Mouse (Mus musculus) liver, postnatal 0 days (tissue): ENCODE measurements at regions not wholly inside any gene's neighbourhood (a gene's known extent, or its start where the extent isn't known, plus 50 kb on each side); places are given as distances from the start of the nearest gene placed in this dataset.

Experiments
- ATAC-seq: fragments of 200-750 bp; cut with Nextera tagmentation; 2 replicates; pipeline ENCODE4 v1.8.0; 2017; ENCODE audit warnings: mild to moderate bottlenecking, moderate library complexity
- DNase-seq: peaks from one replicate; pipeline ENCODE4 v3.0.0-alpha.2; 2016
- H3K27ac ChIP-seq: fragments of 300-500 bp; sonication (generic); 2 replicates; pipeline ENCODE4 v1.5.1; 2014; ENCODE audit warnings: antibody characterized with exemption, moderate library complexity, mild to moderate bottlenecking, low read depth
- H3K27me3 ChIP-seq: fragments of 300-500 bp; sonication (generic); 2 replicates; pipeline ENCODE4 v1.6.1; 2014; ENCODE audit warnings: low read length, control low read depth, mixed read lengths; ENCODE audit not compliant: insufficient read depth
- H3K36me3 ChIP-seq: fragments of 300-500 bp; sonication (generic); replicated peaks from 2 replicates; pipeline ENCODE4 v1.6.1; 2014; ENCODE audit warnings: mild to moderate bottlenecking, control low read depth, low read length, moderate library complexity, mixed read lengths; ENCODE audit not compliant: insufficient read depth
- H3K4me1 ChIP-seq: fragments of 300-500 bp; sonication (generic); 2 replicates; pipeline ENCODE4 v1.6.1; 2014; ENCODE audit warnings: antibody characterized with exemption, mild to moderate bottlenecking, control low read depth; ENCODE audit not compliant: insufficient read depth
- H3K4me2 ChIP-seq: fragments of 300-500 bp; sonication (generic); 2 replicates; pipeline ENCODE4 v1.6.1; 2014; ENCODE audit warnings: low read depth, mild to moderate bottlenecking, low read length, moderate library complexity, mixed read lengths
- H3K4me3 ChIP-seq: fragments of 300-500 bp; sonication (generic); 2 replicates; pipeline ENCODE4 v1.5.1; 2014; ENCODE audit warnings: low read depth, low read length
- H3K9ac ChIP-seq: fragments of 300-500 bp; sonication (generic); replicated peaks from 2 replicates; pipeline ENCODE4 v1.6.1; 2014; ENCODE audit warnings: mild to moderate bottlenecking, moderate library complexity
- H3K9me3 ChIP-seq: fragments of 300-500 bp; sonication (generic); 2 replicates; pipeline ENCODE4 v1.6.1; 2016; ENCODE audit warnings: mild to moderate bottlenecking, control low read depth, low read length, mixed read lengths
- CTCF ChIP-seq: sonication (generic); IDR thresholded peaks from 2 replicates; pipeline ENCODE4 v1.5.1; 2016; ENCODE audit warnings: antibody characterized with exemption, low read depth
- EP300 ChIP-seq: IDR thresholded peaks from 2 replicates; pipeline ENCODE4 v1.6.1; 2016; ENCODE audit warnings: antibody characterized with exemption, low read depth, mild to moderate bottlenecking
- WGBS: fragments of 180-500 bp; shearing (Covaris S2); extraction: QIAGEN DNeasy Blood & Tissue Kit; methylation state at CpG from one replicate; pipeline ENCODE4 v1.1.7; 2014; ENCODE audit not compliant: insufficient replicate concordance; 5-methylcytosine and 5-hydroxymethylcytosine counted together

DNA sequence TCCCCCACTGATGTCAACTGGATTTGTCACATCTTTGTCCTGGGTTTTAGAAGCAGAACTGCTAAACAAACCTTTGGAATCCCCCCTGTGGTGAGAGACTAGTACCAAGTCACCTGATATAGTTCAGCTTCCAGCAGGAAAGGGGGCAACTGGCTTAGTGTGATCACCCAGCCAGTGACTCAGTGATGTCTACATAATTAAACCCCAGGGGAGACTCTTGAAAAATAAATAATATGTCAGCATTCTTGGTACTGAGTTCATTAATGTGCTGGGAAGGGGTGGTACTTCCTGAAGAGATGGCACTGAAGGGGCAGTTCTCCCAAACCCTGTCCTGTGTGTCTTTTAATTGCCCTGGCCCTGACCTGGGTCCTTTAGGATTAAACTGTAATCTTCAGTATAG, 166.5 kb upstream of the Camk1g start:
- Histone ChIP-seq H3K27me3 (no peaks in the 10 kb centered on the region), H3K9ac (no peak overlapping the region), H3K4me1 (no peaks in the 10 kb centered on the region), H3K27ac (no peak overlapping the region), H3K4me3 (no peak overlapping the region), H3K36me3 (no peaks in the 10 kb centered on the region), H3K9me3 (no peaks in the 10 kb centered on the region), H3K4me2 (no peak overlapping the region)
- TF ChIP-seq EP300 (no peak), CTCF (no peak)
- ATAC-seq (no peak), DNase-seq (no peak)

DNA sequence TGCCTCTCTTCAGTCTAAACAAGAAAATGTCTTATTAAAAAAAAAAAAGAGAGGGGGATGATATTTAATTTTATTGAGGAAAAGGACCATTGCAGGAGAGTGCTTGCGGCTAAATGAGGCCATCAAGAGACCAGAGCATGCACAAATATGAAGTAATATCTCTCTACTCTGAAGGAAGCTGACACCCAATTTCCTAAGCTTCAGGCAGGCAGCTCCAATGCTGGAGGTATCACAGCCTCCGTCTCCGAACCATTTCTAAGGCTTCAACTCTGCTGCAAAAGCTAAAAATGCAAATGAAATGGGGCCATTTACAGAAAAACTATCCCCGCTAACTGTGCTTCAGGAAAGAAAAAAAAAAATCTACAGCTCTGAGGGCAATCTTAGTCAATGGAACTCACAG, 164.4 kb upstream of the Camk1g start:
- no peak for TF ChIP-seq EP300
- TF ChIP-seq CTCF: no peak
- ATAC-seq: no peak
- no peaks in the 10 kb centered on the region for H3K27me3 ChIP-seq
- no peaks in the 10 kb centered on the region for H3K36me3 ChIP-seq
- no peak overlapping the region for H3K9ac ChIP-seq
- H3K4me2 ChIP-seq: no peak overlapping the region
- no peak for DNase-seq
- H3K9me3 ChIP-seq: no peaks in the 10 kb centered on the region
- WGBS: 81% methylated on average over 4 of the region's 4 CpGs
- no peaks in the 10 kb centered on the region for H3K4me1 ChIP-seq
- H3K27ac ChIP-seq: no peak overlapping the region
- H3K4me3 ChIP-seq: no peak overlapping the region

DNA sequence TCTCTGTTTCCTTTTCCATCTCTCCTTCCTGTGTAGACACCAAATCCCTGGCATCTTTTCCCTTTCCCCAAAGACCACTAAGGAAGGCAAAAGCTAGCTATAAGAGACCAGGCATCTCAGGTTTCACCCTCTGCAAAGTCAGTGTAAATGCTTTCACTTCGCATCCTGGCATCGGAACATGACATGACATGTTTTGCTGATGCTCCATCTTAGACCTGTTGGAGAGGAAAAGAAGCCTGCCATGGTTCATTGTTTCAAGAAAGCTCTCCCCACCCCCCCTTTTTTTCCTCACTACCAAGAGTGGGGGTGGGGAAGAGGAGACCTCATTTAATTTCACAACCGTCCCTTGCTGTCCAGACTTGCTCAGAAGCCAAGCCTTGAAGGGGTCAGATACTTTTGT, 156.4 kb upstream of the Camk1g start:
- no peaks in the 10 kb centered on the region for H3K4me1 ChIP-seq
- no peak overlapping the region for H3K4me3 ChIP-seq
- no peak overlapping the region for H3K27ac ChIP-seq
- WGBS: 71% methylated on average over 3 of the region's 3 CpGs
- no peak overlapping the region for H3K9ac ChIP-seq
- ATAC-seq: no peak
- H3K4me2 ChIP-seq: no peak overlapping the region
- no peaks in the 10 kb centered on the region for H3K9me3 ChIP-seq
- TF ChIP-seq EP300: no peak
- TF ChIP-seq CTCF: no peak
- no peaks in the 10 kb centered on the region for H3K36me3 ChIP-seq
- H3K27me3 ChIP-seq: no peaks in the 10 kb centered on the region
- no peak for DNase-seq

DNA sequence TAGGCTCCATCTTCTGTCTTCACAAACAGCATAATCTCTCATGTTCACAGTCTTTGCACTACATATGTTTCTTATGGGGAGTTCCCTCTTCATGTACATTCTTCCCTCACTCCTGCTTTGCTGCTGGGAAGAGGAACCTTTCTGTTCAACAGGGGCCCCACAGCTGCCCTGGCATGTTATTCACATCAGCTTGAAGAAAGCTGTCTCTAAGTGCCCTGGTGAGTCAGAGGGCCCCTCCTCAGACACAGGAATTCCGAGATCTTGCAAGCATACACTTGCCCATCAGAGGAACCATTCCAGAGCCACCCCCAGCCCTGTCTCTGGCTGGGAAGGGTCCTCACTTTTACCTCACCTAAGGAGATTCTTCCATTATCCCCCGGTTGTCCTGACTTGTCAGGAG, 151.9 kb upstream of the Camk1g start:
- ATAC-seq: no peak
- Histone ChIP-seq H3K4me2 (no peak overlapping the region), H3K27me3 (no peaks in the 10 kb centered on the region), H3K36me3 (no peaks in the 10 kb centered on the region), H3K9me3 (no peaks in the 10 kb centered on the region), H3K4me1 (no peaks in the 10 kb centered on the region), H3K9ac (no peak overlapping the region), H3K4me3 (no peak overlapping the region), H3K27ac (no peak overlapping the region)
- no peak for DNase-seq
- 56% methylated on average over 2 of the region's 2 CpGs for WGBS
- TF ChIP-seq EP300 (no peak), CTCF (no peak)

DNA sequence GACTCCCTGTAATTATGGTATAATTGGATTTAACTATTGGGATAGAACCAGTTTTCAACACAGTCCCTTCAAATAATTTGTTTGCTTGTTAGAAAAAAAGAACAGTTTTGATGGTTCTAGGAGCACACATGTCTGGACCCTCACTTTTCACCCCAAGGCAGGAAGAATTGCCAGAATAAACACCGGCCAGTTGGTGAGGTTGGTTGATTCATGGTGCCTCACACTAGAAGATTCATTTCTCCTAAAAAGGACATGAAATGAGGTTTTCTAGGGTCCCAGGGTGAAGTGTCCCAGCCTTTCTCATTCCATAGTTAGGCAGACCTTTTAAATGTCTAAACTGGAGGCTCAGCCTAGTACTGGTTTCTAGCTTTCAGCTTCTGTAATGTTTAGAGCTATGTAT, 148.7 kb upstream of the Camk1g start:
- ATAC-seq: no peak
- no peaks in the 10 kb centered on the region for H3K9me3 ChIP-seq
- no peak overlapping the region for H3K9ac ChIP-seq
- 79% methylated on average over 1 of the region's 1 CpGs for WGBS
- no peak for DNase-seq
- no peaks in the 10 kb centered on the region for H3K36me3 ChIP-seq
- no peak overlapping the region for H3K27ac ChIP-seq
- H3K4me3 ChIP-seq: no peak overlapping the region
- TF ChIP-seq EP300: no peak
- no peak for TF ChIP-seq CTCF
- no peak overlapping the region for H3K4me2 ChIP-seq
- H3K27me3 ChIP-seq: no peaks in the 10 kb centered on the region
- no peaks in the 10 kb centered on the region for H3K4me1 ChIP-seq

DNA sequence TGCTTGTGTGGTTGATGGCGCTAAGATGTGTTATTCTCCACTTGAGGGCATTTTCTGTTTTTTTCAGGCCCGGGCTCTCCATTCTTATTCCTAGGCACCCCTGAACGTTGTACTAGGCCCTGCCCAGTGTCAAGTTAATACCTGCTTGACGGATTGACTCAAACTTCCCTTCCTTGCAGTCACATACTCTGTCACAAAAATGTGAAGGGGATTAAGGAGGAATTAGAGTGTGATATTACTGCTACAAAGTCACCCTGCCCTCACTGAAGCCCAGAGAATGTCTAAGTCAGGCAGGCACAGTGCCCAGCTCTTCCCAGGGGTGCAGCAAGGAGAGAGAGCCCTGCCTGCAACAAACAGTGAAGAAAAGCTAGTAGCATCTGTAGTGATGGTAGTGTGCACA, 147.9 kb upstream of the Camk1g start:
- no peak overlapping the region for H3K4me3 ChIP-seq
- no peaks in the 10 kb centered on the region for H3K4me1 ChIP-seq
- DNase-seq (no peak), ATAC-seq (no peak)
- no peaks in the 10 kb centered on the region for H3K27me3 ChIP-seq
- no peaks in the 10 kb centered on the region for H3K36me3 ChIP-seq
- no peaks in the 10 kb centered on the region for H3K9me3 ChIP-seq
- WGBS: 62% methylated on average over 4 of the region's 4 CpGs
- no peak for TF ChIP-seq CTCF
- no peak for TF ChIP-seq EP300
- no peak overlapping the region for H3K27ac ChIP-seq
- H3K9ac ChIP-seq: no peak overlapping the region
- H3K4me2 ChIP-seq: no peak overlapping the region

DNA sequence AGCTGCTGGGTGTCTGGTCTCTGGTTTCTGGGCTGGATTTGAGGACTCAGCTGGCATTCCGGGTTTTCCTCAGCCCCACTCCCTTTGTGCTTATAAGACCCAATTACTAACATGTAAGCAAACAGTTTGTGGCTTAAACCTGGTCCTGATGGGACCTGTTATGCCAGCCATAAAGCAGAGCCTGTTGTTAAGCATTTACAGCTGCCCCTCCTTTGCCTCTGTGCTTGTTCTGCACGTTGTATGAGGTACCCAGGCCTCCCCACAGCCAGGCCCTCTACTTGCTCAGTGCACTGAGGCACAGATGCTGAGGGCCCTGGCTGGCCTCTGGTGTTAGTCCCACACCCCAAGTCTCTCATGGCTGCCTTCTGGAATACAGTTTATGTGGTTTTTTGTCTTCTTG, 147.2 kb upstream of the Camk1g start:
- no peak for TF ChIP-seq CTCF
- TF ChIP-seq EP300: no peak
- no peak for ATAC-seq
- no peak overlapping the region for H3K27ac ChIP-seq
- H3K4me1 ChIP-seq: no peaks in the 10 kb centered on the region
- no peak overlapping the region for H3K4me2 ChIP-seq
- no peak overlapping the region for H3K4me3 ChIP-seq
- no peaks in the 10 kb centered on the region for H3K36me3 ChIP-seq
- no peak overlapping the region for H3K9ac ChIP-seq
- H3K27me3 ChIP-seq: no peaks in the 10 kb centered on the region
- no peak for DNase-seq
- H3K9me3 ChIP-seq: no peaks in the 10 kb centered on the region
- WGBS: 58% methylated on average over 2 of the region's 2 CpGs
